Mouse (Mus musculus) ES-Bruce4 (cell line): Measurements from ENCODE around the gene Ifne.

ENCODE experiments used
- CTCF ChIP-seq: IDR thresholded peaks from one replicate; pipeline ENCODE4 v1.8.1; 2011; ENCODE audit warnings: low read depth, low read length
- EP300 ChIP-seq: IDR thresholded peaks from 2 replicates; pipeline ENCODE4 v1.6.1; 2011; ENCODE audit warnings: low read depth, low read length; ENCODE audit not compliant: insufficient read depth
- POLR2A ChIP-seq: IDR thresholded peaks from one replicate; pipeline ENCODE4 v1.8.1; 2011; ENCODE audit warnings: low read length; ENCODE audit not compliant: insufficient read depth

GRCm38 (mm10) chr4:88909600-88910534 lies 29.9 kb upstream of the Ifne start:
- no peak for TF ChIP-seq POLR2A
- TF ChIP-seq EP300, result no peak
- no peak for TF ChIP-seq CTCF
